Mouse (Mus musculus) thymus, adult 2 months (tissue): ENCODE results near the gene P2rx7.
"Not testable (repeated sequence)": the region's sequence is repeated elsewhere in the genome, so short reads cannot be mapped to it uniquely, and the experiment has no call there.

ENCODE experiments used
- CTCF ChIP-seq: fragments of 200-500 bp; IDR thresholded peaks from 2 replicates; pipeline ENCODE4 v1.5.1; 2012; ENCODE audit warnings: mild to moderate bottlenecking, control low read depth, low read length, moderate library complexity, borderline replicate concordance; ENCODE audit not compliant: control insufficient read depth, poor library complexity, insufficient read depth; ENCODE audit errors: extremely low read depth
- POLR2A ChIP-seq: fragments of 200-500 bp; IDR thresholded peaks from 2 replicates; pipeline ENCODE4 v1.6.1; 2012; ENCODE audit warnings: mild to moderate bottlenecking, low read length, control low read depth, moderate library complexity; ENCODE audit not compliant: control insufficient read depth, poor library complexity, insufficient read depth; ENCODE audit errors: extremely low read depth

DNA sequence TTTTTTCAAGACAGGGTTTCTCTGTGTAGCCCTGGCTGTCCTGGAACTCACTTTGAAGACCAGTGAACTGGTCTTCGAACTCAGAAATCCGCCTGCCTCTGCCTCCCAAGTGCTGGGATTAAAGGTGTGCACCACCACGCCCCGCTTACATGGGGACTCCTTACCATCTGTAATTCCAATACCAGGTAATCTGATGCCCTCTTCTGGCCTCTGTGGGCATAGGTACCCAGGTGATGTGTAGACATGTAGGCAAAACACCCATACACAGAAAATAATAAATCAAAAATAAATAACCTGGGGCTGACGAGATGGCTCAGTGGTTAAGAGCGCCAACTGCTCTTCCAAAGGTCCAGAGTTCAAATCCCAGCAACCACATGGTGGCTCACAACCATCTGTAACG lies 27.9 kb downstream of the P2rx7 start:
- not testable (repeated sequence) for TF ChIP-seq CTCF, POLR2A
